Mouse (Mus musculus) cerebellum, postnatal 10 days (tissue): ENCODE results near the gene Rps12-ps3.

Source experiments
- DNase-seq, 2 experiments: peaks; one replicate each; pipeline ENCODE4 v3.0.0; 2021; ENCODE audit warnings: mixed read lengths in 2 of 2

Gene Rps12-ps3

DNA sequence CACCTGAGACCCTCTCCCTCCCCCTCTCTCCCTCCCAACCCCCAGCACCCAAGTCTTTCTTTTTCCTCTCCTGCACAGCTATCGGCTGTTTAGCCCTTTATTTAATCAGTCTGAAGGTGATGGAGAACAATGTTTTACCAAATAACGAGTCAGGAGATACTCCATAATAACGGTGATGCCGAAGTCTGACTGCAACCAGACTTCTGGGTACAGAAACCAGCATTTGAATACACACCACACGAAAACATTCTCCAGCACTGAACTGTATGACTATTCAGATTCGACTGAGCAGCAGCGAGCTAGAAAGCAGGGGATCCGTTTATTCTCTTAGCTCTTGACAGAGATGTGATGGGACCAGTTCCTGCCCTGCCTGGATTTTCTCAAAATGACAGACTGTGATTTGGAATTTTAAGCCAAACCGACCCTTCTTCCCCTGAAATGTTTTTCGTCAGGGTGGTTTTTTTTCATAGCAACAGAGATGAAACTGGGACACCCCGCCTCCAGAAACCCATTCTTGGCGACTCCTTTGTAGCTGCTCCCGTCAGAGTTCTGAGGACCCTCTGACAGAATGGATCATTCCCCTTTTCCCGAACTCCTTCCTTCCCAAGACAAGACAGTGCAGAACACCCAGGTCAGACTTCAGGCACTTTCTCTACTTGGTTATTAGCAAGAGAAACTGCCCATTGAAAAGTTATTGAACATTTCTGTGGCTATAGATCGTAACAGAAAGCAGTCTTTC is 29.2 kb downstream of the Rps12-ps3 start:
- no peak for DNase-seq

DNA sequence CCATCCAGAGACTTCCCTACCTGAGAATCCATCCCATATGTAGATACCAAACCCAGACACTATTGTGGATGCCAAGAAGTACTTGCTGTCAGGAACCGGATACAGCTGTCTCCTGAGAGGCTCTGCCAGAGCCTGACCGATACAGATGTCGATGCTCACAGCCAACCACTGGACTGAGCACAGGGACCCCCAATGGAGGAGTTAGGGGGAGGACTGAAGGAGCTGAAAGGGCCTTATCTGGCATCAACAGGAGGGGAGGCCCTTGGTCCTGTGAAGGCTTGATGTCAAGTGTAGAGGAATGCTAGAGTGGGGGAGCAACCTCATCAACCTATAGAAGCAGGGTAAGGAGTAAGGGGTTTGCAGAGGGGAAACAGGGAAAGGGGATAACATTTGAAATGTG is 30.7 kb downstream of the Rps12-ps3 start:
- no peak for DNase-seq

DNA sequence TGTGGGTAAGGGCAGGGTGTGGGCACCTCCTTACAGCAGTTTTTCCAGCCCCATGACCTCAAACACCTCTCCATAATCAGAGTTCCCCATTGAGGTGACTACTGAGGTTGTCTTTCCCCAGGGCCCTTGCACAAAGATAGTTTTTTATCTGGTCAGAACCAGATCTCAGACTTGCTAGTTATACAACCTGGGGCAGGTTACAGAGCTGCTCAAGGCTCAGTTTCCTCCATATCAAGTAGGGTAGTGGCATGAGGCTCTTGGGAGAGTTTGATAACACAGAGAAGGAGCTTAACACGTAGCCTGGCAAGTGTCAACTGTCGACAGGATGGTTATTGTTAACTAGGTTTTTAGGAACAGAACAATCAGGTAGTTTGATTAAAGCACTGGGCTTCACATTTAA is 32.8 kb downstream of the Rps12-ps3 start:
- DNase-seq = no peak

DNA sequence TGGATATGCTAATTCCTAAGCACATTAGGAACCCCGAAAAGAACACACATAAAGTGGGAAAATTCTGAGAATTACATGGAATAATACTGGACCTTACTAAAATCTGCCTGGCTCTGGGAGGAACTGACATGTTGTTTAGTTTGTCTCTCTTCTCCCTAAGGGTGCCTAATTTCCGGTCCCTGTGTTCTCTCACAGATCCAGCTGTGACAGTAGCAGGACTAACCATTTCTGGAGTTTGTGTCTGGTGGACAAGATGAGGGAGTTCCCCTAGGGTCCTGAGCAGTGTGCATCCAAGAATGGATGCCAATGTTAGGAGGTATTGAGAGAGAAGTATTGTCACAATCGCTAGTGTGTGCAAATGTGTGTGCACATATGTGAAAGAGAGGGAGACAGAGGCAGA is 34.3 kb downstream of the Rps12-ps3 start:
- no peak for DNase-seq

DNA sequence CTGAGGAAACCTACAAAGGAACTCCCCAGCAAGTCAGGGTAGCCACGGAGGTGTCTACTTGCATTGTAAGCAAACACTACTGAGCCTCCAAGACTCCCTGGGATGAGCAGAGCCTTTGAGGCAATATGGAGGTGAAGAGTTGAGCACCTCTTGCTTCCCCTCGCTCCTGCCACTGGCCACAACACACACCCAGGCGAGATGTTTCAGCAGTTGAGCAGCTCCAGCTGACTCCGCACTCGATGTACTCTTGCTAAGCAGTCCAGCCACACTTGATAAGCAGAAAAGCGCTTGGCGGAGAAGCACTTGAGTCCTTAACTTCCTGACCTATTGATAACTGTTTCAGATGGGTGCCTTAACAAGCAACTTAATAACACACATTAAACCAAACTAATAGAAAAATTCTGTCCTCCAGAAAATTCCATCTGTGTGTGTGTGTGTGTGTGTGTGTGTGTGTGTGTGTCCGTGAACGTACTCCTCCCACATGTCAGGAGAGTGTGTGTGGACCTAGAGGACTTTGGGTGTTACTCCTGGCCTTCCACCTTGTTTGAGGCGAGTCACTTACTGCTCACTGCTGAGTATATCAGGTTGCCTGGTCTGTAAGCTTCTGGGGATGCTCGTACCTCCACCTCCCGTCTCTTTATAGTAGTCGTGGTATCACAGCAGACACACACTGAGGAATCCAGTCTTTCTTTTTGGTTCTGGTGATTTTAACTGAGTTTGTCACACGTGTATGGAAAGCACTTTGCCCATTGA is 34.9 kb downstream of the Rps12-ps3 start:
- DNase-seq = no peak

DNA sequence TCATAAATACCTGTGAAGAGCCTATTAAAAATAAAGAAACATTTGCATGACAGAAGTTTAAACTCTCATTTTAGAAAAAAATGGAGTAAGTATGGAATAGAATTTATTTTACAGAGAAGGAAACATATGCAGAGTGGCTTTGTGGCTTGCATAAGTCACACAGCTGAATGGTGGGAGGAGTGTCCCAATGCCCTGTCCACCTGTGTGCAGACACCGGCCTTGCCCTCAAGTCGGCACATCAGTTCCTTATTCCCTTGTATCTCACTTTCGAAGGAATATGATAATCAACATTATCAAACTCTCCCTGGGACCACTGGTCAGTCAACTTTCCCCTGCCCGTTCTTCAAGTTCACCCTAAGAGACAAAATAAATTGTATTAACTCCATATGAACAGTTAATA is 35.8 kb downstream of the Rps12-ps3 start:
- DNase-seq = no peak

DNA sequence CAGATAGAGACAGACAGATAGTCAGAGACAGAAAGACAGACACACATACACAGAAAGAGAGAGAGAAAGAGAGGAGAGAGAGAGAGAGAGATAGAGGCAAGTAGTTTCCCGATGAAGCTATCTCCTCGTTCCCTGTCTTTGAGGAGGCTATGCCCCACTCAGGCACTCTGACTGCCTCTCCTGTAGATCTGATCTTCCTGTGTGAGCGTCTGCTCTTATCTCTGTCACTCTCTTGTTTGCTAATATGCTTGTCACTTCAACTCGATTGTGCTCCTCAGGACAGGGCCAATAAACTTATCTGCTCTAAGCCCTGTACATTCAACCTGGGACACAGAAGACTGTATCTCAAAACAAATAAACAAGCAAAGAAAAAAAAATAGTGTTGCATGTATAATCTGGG is 37.1 kb downstream of the Rps12-ps3 start:
- DNase-seq = no peak

DNA sequence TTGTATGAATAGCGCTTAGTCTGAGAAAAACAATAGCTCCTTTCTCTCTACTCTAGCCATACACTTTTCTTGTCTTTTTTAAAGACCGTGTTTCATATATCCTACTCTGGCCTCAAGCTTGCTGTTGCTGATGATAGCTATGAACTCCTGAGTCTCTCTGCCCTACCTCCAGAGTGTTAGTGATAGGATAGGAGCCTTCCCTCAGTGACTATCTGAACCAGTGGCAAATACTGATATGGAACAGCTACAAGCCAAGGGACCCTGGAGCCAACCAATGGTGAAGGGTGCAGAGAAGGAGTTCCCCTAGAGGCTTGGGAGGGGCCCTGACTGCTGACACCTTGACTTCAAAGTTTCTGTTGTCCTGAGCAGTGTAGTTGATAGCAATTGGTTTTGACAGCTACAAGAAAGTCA is 38.4 kb downstream of the Rps12-ps3 start:
- no peak for DNase-seq

DNA sequence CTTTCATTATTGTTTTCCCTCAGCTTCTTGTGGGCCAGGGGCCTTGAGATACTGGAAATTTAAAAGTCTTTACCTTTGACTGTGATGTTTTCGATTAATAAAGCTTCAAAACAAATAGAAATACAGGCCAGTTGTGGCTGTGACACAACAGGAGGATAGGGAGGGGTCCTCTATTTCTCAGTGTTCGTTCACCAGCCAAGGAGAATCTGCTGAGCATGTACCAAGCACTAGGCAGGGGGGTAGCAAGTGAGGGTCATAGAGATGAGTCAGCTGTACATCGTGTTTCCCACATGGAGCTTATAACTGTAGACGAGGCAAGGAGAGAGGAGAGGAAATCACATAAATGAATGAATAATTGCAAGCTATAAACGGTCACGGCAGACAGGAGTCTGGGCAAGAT is 40.6 kb downstream of the Rps12-ps3 start:
- DNase-seq = no peak

DNA sequence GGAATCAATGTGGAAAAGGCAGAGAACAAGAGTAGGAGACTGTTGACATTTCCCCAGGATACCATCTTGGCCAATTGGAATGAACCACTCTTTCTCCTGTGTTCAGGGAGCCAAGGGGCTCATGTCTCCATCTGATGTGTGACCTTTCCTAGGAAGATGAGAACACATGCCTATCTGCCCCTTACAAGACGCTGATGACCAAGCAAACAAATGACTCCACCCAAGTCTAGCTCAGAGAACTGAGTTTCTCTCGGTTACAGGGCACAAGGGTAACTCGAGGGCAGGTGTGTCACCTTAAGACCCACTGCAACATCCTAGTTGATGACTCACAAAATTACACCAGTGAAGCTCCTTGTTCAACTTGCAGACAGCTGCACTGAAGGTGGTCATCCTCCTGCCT is 41.6 kb downstream of the Rps12-ps3 start:
- DNase-seq = no peak

DNA sequence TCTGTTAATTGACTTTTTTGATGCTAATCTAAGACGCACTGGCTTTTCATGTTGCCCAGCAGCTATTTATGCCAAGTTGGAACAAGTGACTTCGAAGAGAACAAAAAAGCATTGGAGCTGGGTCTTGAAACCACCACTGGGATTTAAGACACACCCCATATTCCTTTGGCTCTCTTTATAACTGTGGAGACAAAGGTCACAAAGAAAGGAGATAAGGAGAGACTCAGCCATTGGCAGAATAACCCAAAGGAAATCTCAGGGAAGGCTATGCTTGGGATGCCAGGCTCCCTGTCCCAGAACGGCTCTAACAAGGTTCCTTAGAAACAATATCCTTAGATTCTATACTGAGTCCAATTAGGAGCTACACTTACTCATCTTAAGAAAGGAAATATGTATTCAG is 44.6 kb downstream of the Rps12-ps3 start:
- DNase-seq = no peak

DNA sequence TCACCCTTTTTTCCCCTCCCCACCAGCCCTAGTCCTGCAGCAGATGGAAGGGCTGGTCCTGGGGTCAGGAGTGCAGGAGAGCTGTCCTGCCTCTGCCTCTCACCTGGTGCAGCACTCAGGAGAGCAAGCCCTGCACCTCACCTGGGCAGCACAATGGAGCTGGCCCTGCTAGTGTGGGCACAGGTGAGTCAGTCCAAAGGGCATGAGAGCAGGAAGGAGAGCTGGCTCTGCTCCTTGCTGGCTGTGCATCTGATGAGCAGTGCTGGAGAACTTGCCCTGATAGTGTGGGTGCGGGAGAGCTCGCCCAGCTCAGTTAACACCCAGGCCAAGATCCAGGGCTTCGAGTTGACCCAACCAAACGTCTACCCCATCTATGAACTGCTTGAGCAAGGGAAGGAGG is 45.8 kb downstream of the Rps12-ps3 start:
- DNase-seq = no peak

DNA sequence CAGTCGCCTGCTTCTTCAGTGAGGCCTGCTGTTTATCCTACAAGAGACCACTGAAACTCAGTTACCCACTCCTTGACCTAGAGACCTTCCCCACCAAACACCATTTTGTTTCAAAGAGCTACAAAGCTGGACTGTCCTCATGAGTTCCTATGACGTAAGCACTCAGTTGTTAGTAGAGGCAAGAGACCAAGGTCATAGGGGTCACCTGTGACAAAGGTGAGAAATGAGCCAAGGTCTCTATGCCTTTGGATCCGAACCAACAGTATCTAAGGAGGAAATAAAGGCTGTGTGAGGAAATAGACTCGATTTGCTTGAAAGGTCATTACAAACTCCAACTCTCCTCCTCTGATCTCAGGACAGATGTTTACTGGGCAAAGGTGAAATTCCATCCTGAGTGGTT is 48.9 kb downstream of the Rps12-ps3 start:
- no peak for DNase-seq
